Mouse (Mus musculus) thymus, postnatal 4 days (tissue): ENCODE measurements around the gene Fam20b.

Experiments
- DNase-seq: peaks from one replicate; pipeline ENCODE4 v3.0.0; 2021

Fam20b gene

GRCm38 (mm10) chr1:156727234-156728108, 8.6 kb upstream of the Fam20b start:
- no peak for DNase-seq

DNA sequence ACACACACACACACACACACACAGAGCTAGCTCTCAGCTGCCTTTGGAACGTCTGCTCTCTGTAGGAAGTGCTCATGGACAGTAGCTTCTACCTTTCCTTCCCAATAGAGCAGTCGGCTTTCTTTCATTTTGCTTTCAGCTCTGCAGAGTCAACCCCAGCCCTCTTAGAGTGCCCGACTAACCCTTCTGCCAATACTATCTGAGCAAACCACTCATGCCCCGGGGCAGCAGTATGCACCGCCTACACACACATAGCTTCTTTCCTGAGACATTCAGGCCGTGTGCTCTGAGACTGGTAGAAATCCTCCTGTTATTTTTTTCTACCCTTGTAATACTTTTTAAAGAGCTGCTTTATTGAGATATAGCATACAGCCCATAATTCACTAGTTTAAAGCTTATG, 3.2 kb upstream of the Fam20b start:
- no peak for DNase-seq

- no peak for DNase-seq
Measured at GRCm38 (mm10) chr1:156720046-156720445, 1.2 kb upstream of the Fam20b start.

DNA sequence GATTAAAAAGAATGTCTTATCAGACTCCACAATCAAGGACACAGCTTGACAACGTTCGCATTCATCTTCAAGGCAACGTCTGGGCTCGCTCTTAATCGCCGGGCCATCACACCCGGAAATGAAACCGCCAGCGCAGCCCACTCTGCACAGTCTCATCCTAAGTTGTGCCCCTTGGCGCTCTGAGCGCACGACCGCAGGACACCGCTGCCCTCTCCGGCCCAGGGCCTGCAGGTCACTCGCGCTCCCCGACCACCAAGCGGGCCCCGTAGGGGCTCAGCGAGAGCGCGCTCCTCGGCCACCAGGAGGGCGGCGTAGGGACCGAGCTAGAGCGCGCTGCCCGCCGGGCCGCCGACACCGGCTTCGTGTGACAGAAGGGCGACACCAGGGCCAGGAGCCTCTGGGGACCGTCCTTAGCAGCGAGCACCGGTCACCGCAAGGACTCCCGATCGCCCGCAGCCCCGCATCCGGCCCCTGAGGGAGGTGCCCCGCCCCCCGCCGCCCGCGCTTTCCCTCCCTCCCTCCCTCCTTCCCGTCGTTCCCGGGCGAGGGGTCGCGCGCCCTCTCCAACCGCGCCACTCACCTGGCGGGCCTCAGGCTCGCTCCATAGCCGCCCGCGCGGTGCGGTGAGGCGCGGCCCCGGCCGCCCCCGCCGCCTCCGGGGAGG, 468 bp downstream of the Fam20b start:
- DNase-seq, result peak; percentile 82

DNA sequence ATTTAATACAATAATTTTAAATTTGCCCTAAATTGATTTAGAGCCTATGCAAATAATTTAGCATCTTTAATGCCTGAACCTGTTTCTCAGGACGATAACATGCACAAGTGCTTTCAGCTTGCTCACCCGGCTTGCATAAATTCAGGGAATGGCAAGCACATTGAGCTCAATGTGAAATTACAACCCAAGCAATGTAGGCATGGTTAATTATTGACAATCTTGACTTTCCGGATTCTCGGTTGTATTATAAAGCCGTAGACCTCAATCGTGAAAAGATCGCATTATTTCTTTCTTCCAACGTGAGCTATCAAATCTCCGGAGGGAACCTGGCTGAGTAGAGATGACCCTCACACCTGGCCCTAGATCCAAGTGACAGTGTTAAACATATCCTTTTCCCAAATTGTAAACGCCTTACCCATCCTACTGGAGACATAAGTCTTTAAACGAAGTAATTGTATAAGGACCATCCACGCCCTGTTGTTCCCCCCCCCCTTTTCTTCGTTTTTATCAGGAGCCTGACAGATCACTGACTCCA, 1.1 kb downstream of the Fam20b start:
- DNase-seq, result no peak

- no peak for DNase-seq
Measured at GRCm38 (mm10) chr1:156716681-156717080, 2.2 kb downstream of the Fam20b start.

DNA sequence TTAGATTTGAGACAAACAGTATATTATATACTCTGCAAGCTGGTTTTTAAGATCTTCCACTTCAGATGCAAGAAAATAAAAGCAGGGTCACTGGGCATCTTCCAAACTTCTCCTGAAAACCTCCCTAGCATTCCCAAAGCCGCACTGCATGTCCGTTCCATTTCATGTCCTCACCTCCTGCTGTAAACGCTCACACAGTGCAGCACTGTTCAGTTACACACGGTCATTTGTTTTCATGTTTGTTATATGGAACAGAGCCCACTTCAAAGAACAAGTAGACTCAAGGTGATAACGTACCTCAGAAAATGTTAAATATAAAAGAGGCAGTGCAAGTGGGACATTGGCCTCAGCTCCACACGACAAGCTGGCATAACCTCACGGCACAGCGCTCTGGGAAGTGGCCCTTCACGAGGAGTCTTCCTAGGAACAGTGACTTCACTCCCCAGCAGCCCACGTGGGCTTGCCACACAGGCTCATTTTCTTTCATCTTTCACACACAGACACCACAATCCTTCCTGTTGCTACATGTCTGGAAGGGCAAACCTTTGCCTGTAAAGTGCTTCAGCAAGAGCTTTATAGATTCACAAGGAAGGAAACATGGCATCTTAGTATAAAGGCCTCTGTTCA, 8.3 kb downstream of the Fam20b start:
- peak; percentile 30 for DNase-seq

DNA sequence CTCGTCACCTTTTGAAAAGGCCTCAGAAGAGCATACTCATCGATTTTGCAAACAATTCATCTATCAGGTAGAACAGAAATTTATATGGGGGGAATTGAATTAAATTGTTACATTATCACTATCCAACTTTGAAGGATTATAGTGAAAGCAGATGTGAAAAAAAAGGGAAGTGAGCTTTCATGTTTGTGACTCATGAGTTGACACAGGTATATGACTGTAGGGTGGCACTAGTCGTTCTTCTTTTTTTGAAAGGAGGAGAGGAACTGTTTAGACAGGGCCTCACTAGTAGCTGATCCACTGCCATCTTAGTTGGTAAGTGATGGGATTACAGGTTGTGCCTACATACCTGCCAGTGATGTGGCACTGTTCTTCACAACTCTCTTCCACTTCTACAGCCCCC, 10.2 kb downstream of the Fam20b start:
- no peak for DNase-seq

DNA sequence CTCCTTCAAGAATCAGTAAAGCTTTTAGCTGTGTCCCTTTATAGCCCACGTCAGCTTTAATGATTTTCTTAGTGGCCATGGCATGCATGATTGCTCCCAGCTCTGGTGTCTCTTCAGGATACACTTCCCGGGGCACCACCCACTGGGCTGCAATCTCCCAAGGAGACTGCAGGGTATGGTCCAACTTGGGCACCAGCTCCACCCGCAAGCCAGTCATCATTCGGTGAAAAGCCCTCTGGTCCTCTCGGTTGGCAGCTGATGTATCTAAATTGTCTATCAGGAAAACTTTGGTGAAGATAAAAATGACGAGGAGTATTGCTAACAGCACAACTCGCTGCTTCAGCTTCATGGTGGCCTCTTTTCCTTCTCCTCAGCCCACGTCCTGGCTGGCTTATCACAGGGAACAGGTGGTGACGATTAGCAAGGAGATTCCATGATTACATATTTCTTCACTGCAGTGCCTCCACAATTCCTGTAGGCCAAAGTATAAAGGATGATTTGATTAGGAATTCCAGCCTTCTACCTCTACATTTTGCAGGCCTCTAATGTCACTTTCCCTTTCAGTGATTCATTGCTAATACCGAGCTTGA, 13.1 kb downstream of the Fam20b start:
- DNase-seq, result no peak

DNA sequence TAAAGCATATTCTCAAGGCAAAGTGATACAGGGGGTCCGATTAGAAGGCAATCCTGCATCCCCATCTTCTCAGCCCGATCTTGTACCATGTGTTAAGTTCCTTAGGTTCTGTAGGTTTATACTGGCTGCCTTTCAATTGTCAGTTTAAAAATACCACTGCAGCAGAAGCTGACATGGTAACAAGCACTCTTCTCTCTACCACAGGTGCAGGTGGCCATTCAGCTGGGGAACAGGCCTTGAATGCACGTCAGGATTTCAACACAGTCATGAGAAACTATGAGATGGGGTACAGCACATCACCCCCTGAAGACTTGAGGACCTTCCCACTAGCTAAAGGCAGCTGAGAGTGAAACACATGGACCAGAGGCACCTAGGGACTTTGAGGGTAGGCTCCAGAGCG, 15.4 kb downstream of the Fam20b start:
- DNase-seq, result no peak

DNA sequence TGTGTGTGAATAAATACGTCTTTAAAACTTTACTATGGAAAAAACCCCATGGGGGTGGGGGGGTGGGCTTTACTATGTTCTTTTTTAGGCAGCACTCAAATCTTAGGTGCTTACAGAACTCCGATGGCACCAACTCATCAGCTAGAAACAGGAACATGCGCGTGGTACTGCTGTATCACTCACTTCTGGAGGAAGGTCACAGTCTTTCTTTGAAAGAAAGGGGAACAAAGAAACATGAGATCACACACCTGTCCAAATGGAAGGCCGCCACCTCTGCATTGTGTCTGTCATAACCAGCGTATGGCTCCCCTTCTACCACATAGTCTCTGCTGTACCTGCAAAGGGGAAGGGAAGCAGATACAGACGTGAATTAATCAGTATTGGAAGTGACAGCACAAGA, 16.7 kb downstream of the Fam20b start:
- no peak for DNase-seq

DNA sequence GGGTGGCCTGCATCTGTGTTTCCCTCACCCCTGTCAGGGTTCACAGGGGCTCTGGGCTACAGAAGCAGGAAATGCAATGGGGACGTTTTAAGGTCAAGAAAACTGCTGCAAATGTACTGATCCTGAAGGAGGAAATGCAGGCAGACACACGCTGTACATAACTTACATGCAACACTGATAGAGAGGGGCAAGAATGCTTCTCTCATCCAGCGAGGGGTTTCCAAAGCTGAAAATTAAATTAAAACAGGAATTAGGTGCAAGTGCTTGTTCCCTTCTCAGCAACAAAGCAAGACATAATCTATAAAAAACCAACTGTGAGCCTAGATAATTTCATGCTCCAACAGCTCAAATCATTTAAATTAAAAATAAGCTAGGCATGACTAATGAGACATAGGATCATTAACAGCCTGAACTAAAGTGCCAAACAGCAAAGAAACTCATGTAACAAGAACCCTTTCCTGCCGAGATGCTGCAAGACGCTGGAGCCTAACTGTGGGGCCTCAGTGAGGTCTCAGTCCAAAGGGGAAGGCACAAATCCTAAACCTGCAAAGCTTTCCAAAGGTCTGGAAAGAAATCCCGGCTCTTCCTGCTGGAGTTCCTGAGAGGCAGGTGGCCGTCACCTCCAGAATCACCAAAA, 32.7 kb downstream of the Fam20b start:
- DNase-seq, result no peak

DNA sequence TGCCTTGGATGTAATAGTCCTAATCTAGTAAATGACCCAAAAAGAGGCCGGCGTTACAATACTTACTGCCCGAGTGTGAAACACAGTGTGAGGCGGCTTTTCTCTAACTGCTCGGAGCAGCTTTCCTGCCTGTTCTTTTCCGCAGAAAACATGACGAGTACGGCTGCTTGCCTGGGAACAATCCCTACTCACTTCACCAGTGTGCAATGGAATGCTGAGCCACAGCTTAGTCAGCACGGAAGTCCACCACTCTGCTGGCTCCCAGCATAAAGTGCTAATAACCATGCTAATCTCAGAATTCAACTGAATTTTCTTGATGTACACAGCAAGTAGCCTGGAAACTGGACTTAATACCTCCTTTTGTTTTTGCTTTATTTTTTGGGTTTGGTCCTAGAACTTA, 39.3 kb downstream of the Fam20b start:
- DNase-seq, result no peak

DNA sequence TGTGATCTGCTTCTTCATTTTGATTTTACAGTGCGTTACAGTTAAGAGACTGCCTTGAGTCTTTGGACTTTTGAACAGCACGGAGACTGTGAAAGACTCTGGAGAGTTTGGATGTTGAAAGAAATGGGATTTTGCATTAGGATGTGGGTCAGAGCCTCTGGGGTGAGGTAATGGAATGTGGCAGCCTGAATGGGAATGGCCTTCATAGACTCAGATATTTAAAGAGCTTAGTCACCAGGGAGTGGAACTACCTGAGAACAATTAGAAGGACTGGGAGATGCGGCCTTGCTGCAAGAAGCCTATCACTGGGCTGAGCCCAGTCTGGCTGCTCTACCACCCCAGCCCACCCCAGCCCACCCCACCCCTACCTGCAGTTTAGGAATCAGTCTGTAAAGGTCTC, 41.7 kb downstream of the Fam20b start:
- DNase-seq, result no peak

GRCm38 (mm10) chr1:156676596-156676995, 42.3 kb downstream of the Fam20b start:
- DNase-seq, result no peak

DNA sequence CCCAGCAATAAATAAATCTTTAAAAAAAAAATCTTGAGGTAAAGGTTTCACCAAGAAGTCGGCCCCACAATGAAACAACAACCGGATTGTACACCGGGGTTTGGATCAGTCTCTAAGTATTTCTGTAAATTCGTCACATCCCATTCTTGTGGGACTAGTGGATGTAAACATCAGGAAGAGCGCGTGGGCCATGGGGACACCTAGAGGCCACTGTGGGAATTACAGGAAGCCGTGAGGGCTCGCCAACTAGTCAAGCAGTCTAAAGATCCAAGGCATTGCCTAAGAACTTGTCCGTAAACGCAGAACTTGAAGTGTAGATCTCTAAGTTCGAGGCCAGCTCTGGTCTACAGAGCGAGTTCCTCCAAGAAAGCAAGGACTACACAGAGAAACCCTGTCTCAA, 42.7 kb downstream of the Fam20b start:
- peak; percentile 76 for DNase-seq

DNA sequence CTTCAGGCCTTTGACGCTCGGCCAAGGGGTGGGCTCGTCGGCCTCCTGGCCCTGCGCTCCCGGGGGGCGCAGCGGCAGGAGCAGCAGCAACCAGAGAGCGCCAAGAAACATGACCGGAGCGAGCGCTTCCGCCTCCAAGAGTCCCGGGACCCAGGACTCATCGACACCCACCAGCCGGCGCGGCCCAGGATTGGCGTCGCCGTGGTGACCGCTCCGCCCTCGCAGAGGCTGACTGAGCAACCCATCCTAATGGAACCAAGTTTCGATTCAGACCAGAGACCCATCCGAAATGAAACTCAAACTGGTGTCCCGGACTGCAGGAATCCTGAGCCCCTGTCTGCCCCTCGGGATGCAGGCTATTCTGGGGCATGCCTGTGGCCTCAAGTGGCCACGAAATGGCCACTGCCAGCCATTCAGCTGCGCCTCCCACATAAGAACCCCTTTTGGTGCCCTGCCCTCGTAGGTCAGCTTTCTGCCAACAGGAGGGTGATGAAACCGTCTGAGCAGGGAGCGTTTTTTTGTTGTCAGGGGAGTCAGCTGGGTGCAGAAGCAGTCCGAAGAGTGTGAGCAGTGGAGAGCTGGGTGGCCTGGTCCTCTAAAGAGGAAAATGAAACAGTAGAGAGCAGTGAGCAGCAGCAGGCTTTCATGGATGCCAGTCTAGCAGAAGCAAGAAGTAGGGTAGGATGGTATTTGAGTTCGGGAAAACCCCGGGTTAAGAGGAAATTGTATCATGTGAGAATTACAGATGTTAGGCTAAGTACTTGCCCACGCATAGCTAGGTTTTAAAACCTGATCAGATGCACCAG, 44.5 kb downstream of the Fam20b start, which contains the start of gene Tor3a:
Gene Tor3a, minus strand, starts transcription at position 162 of the 806 bp plus-strand sequence.
- peak; percentile 75 for DNase-seq

- peak; percentile 64 for DNase-seq
Measured at GRCm38 (mm10) chr1:156673476-156674194, 45.3 kb downstream of the Fam20b start.

- DNase-seq, result peak; percentile 49
Measured at GRCm38 (mm10) chr1:156672720-156673475, 46.0 kb downstream of the Fam20b start.

- DNase-seq, result no peak
Measured at GRCm38 (mm10) chr1:156671921-156672320, 47.0 kb downstream of the Fam20b start.
